Mouse (Mus musculus) MEL (cell line): Measurements from ENCODE around the gene Eid3. TPM values are rescaled to one million over a fixed set of nuclear protein-coding genes. Genes with fewer than 3 reads are reported as not detected.

Source experiments
- DNase-seq: peaks from one replicate; pipeline ENCODE4 v3.0.0; 2011; ENCODE audit warnings: low read depth, low spot score
- H3K27ac ChIP-seq: 2 replicates; pipeline ENCODE4 v1.5.1; 2012; ENCODE audit warnings: low read depth, mild to moderate bottlenecking, control low read depth, low read length, moderate library complexity; ENCODE audit not compliant: control insufficient read depth
- H3K27me3 ChIP-seq, 2 experiments: fragments of 150-350 bp in 1 of 2; sonication (generic) in 1 of 2; 2 replicates each; pipeline ENCODE4 v1.6.1; 2012; ENCODE audit warnings: low read length in 2 of 2, mild to moderate bottlenecking in 2 of 2, improper control_type of control experiment in 1 of 2, moderate library complexity in 1 of 2; ENCODE audit not compliant: insufficient read depth in 2 of 2, control insufficient read depth in 1 of 2
- H3K36me3 ChIP-seq, 2 experiments: 2 replicates each; pipeline ENCODE4 v1.6.1; 2012 to 2014; ENCODE audit warnings: low read length in 2 of 2, improper control_type of control experiment in 1 of 2, inconsistent platforms in 1 of 2, mild to moderate bottlenecking in 1 of 2; ENCODE audit not compliant: insufficient read depth in 2 of 2, control insufficient read depth in 1 of 2
- H3K4me1 ChIP-seq, 2 experiments: fragments of 150-350 bp in 1 of 2; sonication (generic) in 1 of 2; 2 replicates each; pipeline ENCODE4 v1.6.1; 2012; ENCODE audit warnings: low read length in 2 of 2, improper control_type of control experiment in 1 of 2, mild to moderate bottlenecking in 1 of 2; ENCODE audit not compliant: insufficient read depth in 2 of 2, control insufficient read depth in 1 of 2
- H3K4me3 ChIP-seq, 2 experiments: fragments of 150-350 bp in 1 of 2; sonication (generic) in 1 of 2; 2 replicates each; pipeline ENCODE4 v1.5.1; 2012; ENCODE audit warnings: low read depth in 2 of 2, low read length in 2 of 2, mild to moderate bottlenecking in 2 of 2, moderate library complexity in 2 of 2, control low read depth in 1 of 2, improper control_type of control experiment in 1 of 2; ENCODE audit not compliant: control insufficient read depth in 1 of 2, insufficient read depth in 1 of 2
- H3K79me2 ChIP-seq: 2 replicates; pipeline ENCODE4 v1.6.1; 2012; ENCODE audit warnings: mild to moderate bottlenecking, low read length, moderate library complexity; ENCODE audit not compliant: control insufficient read depth, poor library complexity, insufficient read depth
- H3K9ac ChIP-seq: 2 replicates; pipeline ENCODE4 v1.6.1; 2012; ENCODE audit warnings: low read depth, mild to moderate bottlenecking, control low read depth, low read length, moderate library complexity; ENCODE audit not compliant: control insufficient read depth, poor library complexity, severe bottlenecking
- H3K9me3 ChIP-seq: fragments of 150-350 bp; sonication (generic); replicated peaks from 2 replicates; pipeline ENCODE4 v1.6.1; 2012; ENCODE audit warnings: mild to moderate bottlenecking, low read length, improper control_type of control experiment, moderate library complexity; ENCODE audit not compliant: insufficient read depth
- BHLHE40 ChIP-seq: IDR thresholded peaks from 2 replicates; pipeline ENCODE4 v1.6.1; 2012; ENCODE audit warnings: low read depth, mild to moderate bottlenecking, inconsistent platforms, low read length, improper control_type of control experiment, borderline replicate concordance
- CHD1 ChIP-seq: IDR thresholded peaks from 2 replicates; pipeline ENCODE4 v1.6.1; 2012; ENCODE audit warnings: low read depth, mild to moderate bottlenecking, inconsistent platforms, low read length, improper control_type of control experiment
- CHD2 ChIP-seq: IDR thresholded peaks from 2 replicates; pipeline ENCODE4 v1.6.1; 2011; ENCODE audit warnings: low read length, improper control_type of control experiment
- CTCF ChIP-seq, 3 experiments: IDR thresholded peaks in 2 of 3; conservative IDR thresholded peaks in 1 of 3; 2 replicates each; pipeline ENCODE4 v1.5.1; 2011 to 2012; ENCODE audit warnings: low read length in 3 of 3, low read depth in 2 of 3, mild to moderate bottlenecking in 2 of 3, improper control_type of control experiment in 1 of 3, inconsistent platforms in 1 of 3, mixed read lengths in 1 of 3, moderate library complexity in 1 of 3; ENCODE audit not compliant: control insufficient read depth in 1 of 3, insufficient read depth in 1 of 3, poor library complexity in 1 of 3, severe bottlenecking in 1 of 3
- E2F4 ChIP-seq: IDR thresholded peaks from 2 replicates; pipeline ENCODE4 v1.6.1; 2011; ENCODE audit warnings: low read depth, low read length, improper control_type of control experiment, borderline replicate concordance
- EP300 ChIP-seq, 2 experiments: IDR thresholded peaks; 2 replicates each; pipeline ENCODE4 v1.6.1; 2011; ENCODE audit warnings: improper control_type of control experiment in 2 of 2, low read length in 2 of 2, low read depth in 1 of 2, mild to moderate bottlenecking in 1 of 2
- GABPA ChIP-seq: IDR thresholded peaks from 2 replicates; pipeline ENCODE4 v1.6.1; 2012; ENCODE audit warnings: low read depth, mild to moderate bottlenecking, inconsistent platforms, low read length, improper control_type of control experiment, moderate library complexity
- JUND ChIP-seq: IDR thresholded peaks from 2 replicates; pipeline ENCODE4 v1.6.1; 2011; ENCODE audit warnings: low read depth, mild to moderate bottlenecking, improper control_type of control experiment, low read length
- KAT2A ChIP-seq: conservative IDR thresholded peaks from 2 replicates; pipeline ENCODE4 v1.6.1; 2012; ENCODE audit warnings: low read depth, low read length, improper control_type of control experiment, inconsistent platforms
- MAX ChIP-seq: IDR thresholded peaks from 2 replicates; pipeline ENCODE4 v1.6.1; 2011; ENCODE audit warnings: low read length, improper control_type of control experiment
- MAZ ChIP-seq: IDR thresholded peaks from 2 replicates; pipeline ENCODE4 v1.6.1; 2012; ENCODE audit warnings: low read depth, mild to moderate bottlenecking, inconsistent platforms, low read length, improper control_type of control experiment
- MXI1 ChIP-seq: IDR thresholded peaks from 2 replicates; pipeline ENCODE4 v1.6.1; 2011; ENCODE audit warnings: mild to moderate bottlenecking, low read depth, low read length, improper control_type of control experiment
- MYB ChIP-seq: IDR thresholded peaks from 2 replicates; pipeline ENCODE4 v1.6.1; 2011; ENCODE audit warnings: mild to moderate bottlenecking, low read depth, low read length, improper control_type of control experiment
- MYC ChIP-seq: IDR thresholded peaks from 2 replicates; pipeline ENCODE4 v1.6.1; 2011; ENCODE audit warnings: low read depth, mild to moderate bottlenecking, low read length, improper control_type of control experiment, moderate library complexity
- NELFE ChIP-seq: IDR thresholded peaks from 2 replicates; pipeline ENCODE4 v1.6.1; 2011; ENCODE audit warnings: low read depth, low read length, improper control_type of control experiment
- POLR2AphosphoS2 ChIP-seq: IDR thresholded peaks from 2 replicates; pipeline ENCODE4 v1.6.1; 2011; ENCODE audit warnings: low read length, improper control_type of control experiment
- RAD21 ChIP-seq: IDR thresholded peaks from 2 replicates; pipeline ENCODE4 v1.6.1; 2011; ENCODE audit warnings: mild to moderate bottlenecking, low read depth, low read length, improper control_type of control experiment
- RCOR1 ChIP-seq: IDR thresholded peaks from 2 replicates; pipeline ENCODE4 v1.6.1; 2012; ENCODE audit warnings: low read depth, mild to moderate bottlenecking, inconsistent platforms, low read length, improper control_type of control experiment
- SIN3A ChIP-seq: IDR thresholded peaks from 2 replicates; pipeline ENCODE4 v1.6.1; 2012; ENCODE audit warnings: low read length, improper control_type of control experiment, inconsistent platforms
- SMC3 ChIP-seq: IDR thresholded peaks from 2 replicates; pipeline ENCODE4 v1.6.1; 2011; ENCODE audit warnings: low read depth, low read length, improper control_type of control experiment
- TAL1 ChIP-seq: IDR thresholded peaks from 2 replicates; pipeline ENCODE4 v1.6.1; 2012; ENCODE audit warnings: mild to moderate bottlenecking, inconsistent platforms, low read length, moderate library complexity, mixed read lengths
- TBP ChIP-seq: IDR thresholded peaks from 2 replicates; pipeline ENCODE4 v1.8.0; 2011; ENCODE audit warnings: low read depth, low read length, improper control_type of control experiment
- TCF12 ChIP-seq: IDR thresholded peaks from 2 replicates; pipeline ENCODE4 v1.6.1; 2014; ENCODE audit warnings: low read depth, mild to moderate bottlenecking, inconsistent platforms, low read length, improper control_type of control experiment, moderate library complexity
- ZC3H11A ChIP-seq: IDR thresholded peaks from 2 replicates; pipeline ENCODE4 v1.6.1; 2012; ENCODE audit warnings: low read depth, mild to moderate bottlenecking, inconsistent platforms, low read length, improper control_type of control experiment
- ZKSCAN1 ChIP-seq: IDR thresholded peaks from 2 replicates; pipeline ENCODE4 v1.6.1; 2012; ENCODE audit warnings: low read depth, mild to moderate bottlenecking, inconsistent platforms, low read length, improper control_type of control experiment, moderate library complexity
- ZMIZ1 ChIP-seq: IDR thresholded peaks from 2 replicates; pipeline ENCODE4 v1.6.1; 2012; ENCODE audit warnings: low read depth, mild to moderate bottlenecking, inconsistent platforms, low read length, improper control_type of control experiment, moderate library complexity
- ZNF384 ChIP-seq: IDR thresholded peaks from 2 replicates; pipeline ENCODE4 v1.6.1; 2012; ENCODE audit warnings: low read depth, mild to moderate bottlenecking, inconsistent platforms, low read length, improper control_type of control experiment
- polyA plus RNA-seq, 2 experiments: library from polyadenylated mRNA; stranded (reverse) in 1 of 2; unstranded in 1 of 2; fragments of >175 nt in 1 of 2; fragments of >200 nt in 1 of 2; gene quantifications; 2 replicates each; pipeline versions ENCODE4 v1.2.1 to v1.2.4; 2012; ENCODE audit warnings: low replicate concordance in 2 of 2, low read depth in 1 of 2; ENCODE audit not compliant: insufficient read length in 2 of 2, insufficient read depth in 1 of 2, missing spikeins in 1 of 2
- total RNA-seq: library from RNA; depleted of rRNA; stranded (reverse); fragments of 300-350 nt; gene quantifications from 2 replicates; pipeline ENCODE4 v1.2.3, GENCODE M21; 2012

Gene Eid3
- total and polyA plus RNA-seq, 3 experiments, result 1.2 to 1.3 TPM; not detected in 1

- Histone ChIP-seq H3K27ac (no peak overlapping the region), H3K4me3 (no peak overlapping the region), H3K9ac (peak overlapping the region; percentile 22; the same call in 1 of the 2 replicates), H3K27me3 (peaks cover 0 to 2% of the 10 kb centered on the region in 2 experiments; a peak in 2 of 4 replicates), H3K79me2 (no peaks in the 10 kb centered on the region), H3K36me3 (peaks cover 0 to 3% of the 10 kb centered on the region in 2 experiments; a peak in 2 of 4 replicates), H3K4me1 (peaks cover 3 to 11% of the 10 kb centered on the region in 2 experiments; a peak in 3 of 4 replicates), H3K9me3 (no peaks in the 10 kb centered on the region)
- DNase-seq, result peak; percentile 81
- TF ChIP-seq KAT2A (no peak), TBP (no peak), ZC3H11A (peak; percentile 88), ZKSCAN1 (no peak), TCF12 (no peak), JUND (no peak), CTCF (IDR thresholded peaks at IDR 0.05 in 2 of 3, conservative IDR thresholded peaks at IDR 0.05 in 1 of 3; ENCODE audit: control insufficient read depth in 1 of 3, insufficient read depth in 1 of 3, low read depth in 2 of 3, low read length in 3 of 3, poor library complexity in 1 of 3, severe bottlenecking in 1 of 3) (peak; percentile 65 to 81 (median 79)), RAD21 (peak; percentile 88), RCOR1 (no peak), MAX (no peak), MAZ (0 out of 2 replicates have a peak, but pooled peaks have one; percentile 7), GABPA (no peak), SMC3 (peak; percentile 84)
- TF ChIP-seq, all 39 proteins: peak for 5
These were observed 43.0 kb downstream of the Eid3 start for GRCm38 (mm10) chr10:82909382-82909781.

GRCm38 (mm10) chr10:82910198-82910597 lies 43.8 kb downstream of the Eid3 start:
- Histone ChIP-seq H3K9me3 (no peaks in the 10 kb centered on the region), H3K79me2 (no peaks in the 10 kb centered on the region), H3K4me3 (no peak overlapping the region), H3K36me3 (peaks cover 0 to 3% of the 10 kb centered on the region in 2 experiments; a peak in 2 of 4 replicates), H3K9ac (no peak overlapping the region), H3K4me1 (peaks cover 3 to 11% of the 10 kb centered on the region in 2 experiments; a peak in 3 of 4 replicates), H3K27ac (no peak overlapping the region), H3K27me3 (peaks cover 0 to 2% of the 10 kb centered on the region in 2 experiments; a peak in 1 of 4 replicates)
- TF ChIP-seq SMC3 (0 out of 2 replicates have a peak, but pooled peaks have one; percentile 36), CTCF (IDR thresholded peaks at IDR 0.05 in 2 of 3, conservative IDR thresholded peaks at IDR 0.05 in 1 of 3; ENCODE audit: control insufficient read depth in 1 of 3, insufficient read depth in 1 of 3, low read depth in 2 of 3, low read length in 3 of 3, poor library complexity in 1 of 3, severe bottlenecking in 1 of 3) (peak; percentile 54 to 65 (median 54)), MYC (no peak), POLR2AphosphoS2 (no peak)
- peak; percentile 35 for DNase-seq

GRCm38 (mm10) chr10:82913238-82913637 lies 46.8 kb downstream of the Eid3 start:
- no peaks in the 10 kb centered on the region for H3K27me3 ChIP-seq
- H3K9ac ChIP-seq, result no peak overlapping the region
- no peak overlapping the region for H3K27ac ChIP-seq
- no peaks in the 10 kb centered on the region for H3K9me3 ChIP-seq
- peak; percentile 26 for DNase-seq
- H3K4me1 ChIP-seq, result peaks cover 3 to 11% of the 10 kb centered on the region in 2 experiments; a peak in 3 of 4 replicates
- H3K4me3 ChIP-seq, result no peak overlapping the region
- no peaks in the 10 kb centered on the region for H3K79me2 ChIP-seq
- peaks cover 0 to 3% of the 10 kb centered on the region in 2 experiments; a peak in 2 of 4 replicates for H3K36me3 ChIP-seq
- TF ChIP-seq TAL1 (no peak), MXI1 (no peak), ZNF384 (no peak), CHD1 (no peak), JUND (no peak), KAT2A (no peak), EP300 (IDR thresholded peaks at IDR 0.05; ENCODE audit: low read depth in 1 of 2, low read length in 2 of 2) (peak; percentile 68 to 83), ZC3H11A (no peak), SMC3 (no peak), SIN3A (no peak), GABPA (no peak), MYB (no peak; the same call in 1 of the 2 replicates), ZMIZ1 (no peak), NELFE (no peak), CHD2 (no peak), MAX (no peak), E2F4 (no peak), BHLHE40 (no peak)
